Mouse (Mus musculus) cortical plate, adult 2 months (tissue): ENCODE results near the gene Sirpa.

ENCODE experiments used
- CTCF ChIP-seq: fragments of 200-500 bp; IDR thresholded peaks from 2 replicates; pipeline ENCODE4 v1.5.1; 2011; ENCODE audit warnings: mild to moderate bottlenecking, control low read depth, low read length; ENCODE audit not compliant: insufficient read depth; ENCODE audit errors: extremely low read depth
- POLR2A ChIP-seq: fragments of 200-500 bp; IDR thresholded peaks from 2 replicates; pipeline ENCODE4 v1.6.1; 2011; ENCODE audit warnings: mild to moderate bottlenecking, low read length, control low read depth; ENCODE audit not compliant: insufficient read depth; ENCODE audit errors: extremely low read depth

- TF ChIP-seq CTCF (no peak), POLR2A (no peak)
These were observed 33.2 kb downstream of the Sirpa start for GRCm38 (mm10) chr2:129625845-129626244.
